Mouse (Mus musculus): Measurements from ENCODE around the gene Tmsb15l. TPM values are rescaled to one million over a fixed set of nuclear protein-coding genes. Genes with fewer than 3 reads are reported as not detected.

Tmsb15l gene
- polyA plus RNA-seq, 1 experiment = 7.0 TPM

Other genes starting within 250 kb of the Tmsb15l start
- gene Morf4l2, start 233.2 kb downstream of the Tmsb15l start, polyA plus RNA-seq (2012; rRNA removed) = 171 and 201 TPM in 2 replicates
- gene Glra4, start 196.7 kb downstream of the Tmsb15l start, polyA plus RNA-seq (2012; rRNA removed) = not detected in 2 replicates
- 22.3 and 23.9 TPM in 2 replicates for gene Plp1, start 154.2 kb downstream of the Tmsb15l start, polyA plus RNA-seq (2012; rRNA removed)
- gene Rab9b, start 108.1 kb downstream of the Tmsb15l start, polyA plus RNA-seq (2012; rRNA removed) = 0.04 and 0.07 TPM in 2 replicates
- not detected in 2 replicates for gene H2bfm, start 49.5 kb downstream of the Tmsb15l start, polyA plus RNA-seq (2012; rRNA removed)
- gene Tmsb15b2, start 1.4 kb downstream of the Tmsb15l start, polyA plus RNA-seq (2012; rRNA removed) = 2.7 and 3.7 TPM in 2 replicates
- gene Tmsb15b1, start within 50 bp of the Tmsb15l start, polyA plus RNA-seq (2012; rRNA removed) = 7.1 and 8.3 TPM in 2 replicates
- gene Zcchc18, start 16.3 kb upstream of the Tmsb15l start, polyA plus RNA-seq (2012; rRNA removed) = 1.3 and 1.5 TPM in 2 replicates
- 5.9 and 6.8 TPM in 2 replicates for gene Slc25a53, start 61.4 kb upstream of the Tmsb15l start, polyA plus RNA-seq (2012; rRNA removed)
- gene Fam199x, start 72.7 kb upstream of the Tmsb15l start, polyA plus RNA-seq (2012; rRNA removed) = 2.7 and 3.2 TPM in 2 replicates
- gene Esx1, start 145.2 kb upstream of the Tmsb15l start, polyA plus RNA-seq (2012; rRNA removed) = not detected in 2 replicates